Mouse (Mus musculus) brain, embryonic 14.5 days (tissue): ENCODE results near the gene Ino80.

Experiments used
- CTCF ChIP-seq: fragments of 200-500 bp; IDR thresholded peaks from 2 replicates; pipeline ENCODE4 v1.5.1; 2012; ENCODE audit warnings: inconsistent platforms, mild to moderate bottlenecking, moderate library complexity, borderline replicate concordance; ENCODE audit not compliant: insufficient read depth, insufficient read length; ENCODE audit errors: extremely low read depth
- POLR2A ChIP-seq: fragments of 200-500 bp; IDR thresholded peaks from 2 replicates; pipeline ENCODE4 v1.6.1; 2012; ENCODE audit warnings: mild to moderate bottlenecking, inconsistent platforms, borderline replicate concordance; ENCODE audit not compliant: poor library complexity, insufficient read depth, insufficient read length, severe bottlenecking; ENCODE audit errors: extremely low read depth

DNA sequence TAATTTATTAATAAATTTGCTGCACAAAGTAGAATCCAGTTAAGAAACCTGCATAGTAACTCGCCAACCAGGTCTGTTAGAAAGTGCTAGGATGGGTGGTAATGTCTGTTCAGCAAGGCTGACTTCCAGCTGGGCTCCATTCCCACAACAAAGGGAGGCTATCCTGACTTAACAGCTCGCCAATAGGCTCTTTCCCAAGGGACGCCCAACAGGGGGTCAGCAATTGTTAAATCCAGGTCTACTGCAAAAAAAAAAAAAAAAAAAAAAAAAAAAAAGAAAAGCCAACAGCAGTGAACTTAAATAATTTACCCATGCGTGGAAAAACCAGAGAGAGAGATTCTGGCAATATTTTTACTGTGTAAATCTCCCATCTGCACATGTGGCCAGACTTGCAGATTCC, 9.0 kb upstream of the Ino80 start:
- TF ChIP-seq CTCF (no peak), POLR2A (no peak)
